Mouse (Mus musculus) MEL (cell line): ENCODE data around the gene Sh3pxd2b. TPM values are rescaled to one million over a fixed set of nuclear protein-coding genes. Genes with fewer than 3 reads are reported as not detected.

Source experiments
- DNase-seq: peaks from one replicate; pipeline ENCODE4 v3.0.0; 2011; ENCODE audit warnings: low read depth, low spot score
- H3K27ac ChIP-seq: 2 replicates; pipeline ENCODE4 v1.5.1; 2012; ENCODE audit warnings: low read depth, mild to moderate bottlenecking, control low read depth, low read length, moderate library complexity; ENCODE audit not compliant: control insufficient read depth
- H3K27me3 ChIP-seq, 2 experiments: fragments of 150-350 bp in 1 of 2; sonication (generic) in 1 of 2; 2 replicates each; pipeline ENCODE4 v1.6.1; 2012; ENCODE audit warnings: low read length in 2 of 2, mild to moderate bottlenecking in 2 of 2, improper control_type of control experiment in 1 of 2, moderate library complexity in 1 of 2; ENCODE audit not compliant: insufficient read depth in 2 of 2, control insufficient read depth in 1 of 2
- H3K36me3 ChIP-seq, 2 experiments: 2 replicates each; pipeline ENCODE4 v1.6.1; 2012 to 2014; ENCODE audit warnings: low read length in 2 of 2, improper control_type of control experiment in 1 of 2, inconsistent platforms in 1 of 2, mild to moderate bottlenecking in 1 of 2; ENCODE audit not compliant: insufficient read depth in 2 of 2, control insufficient read depth in 1 of 2
- H3K4me1 ChIP-seq, 2 experiments: fragments of 150-350 bp in 1 of 2; sonication (generic) in 1 of 2; 2 replicates each; pipeline ENCODE4 v1.6.1; 2012; ENCODE audit warnings: low read length in 2 of 2, improper control_type of control experiment in 1 of 2, mild to moderate bottlenecking in 1 of 2; ENCODE audit not compliant: insufficient read depth in 2 of 2, control insufficient read depth in 1 of 2
- H3K4me3 ChIP-seq, 2 experiments: fragments of 150-350 bp in 1 of 2; sonication (generic) in 1 of 2; 2 replicates each; pipeline ENCODE4 v1.5.1; 2012; ENCODE audit warnings: low read depth in 2 of 2, low read length in 2 of 2, mild to moderate bottlenecking in 2 of 2, moderate library complexity in 2 of 2, control low read depth in 1 of 2, improper control_type of control experiment in 1 of 2; ENCODE audit not compliant: control insufficient read depth in 1 of 2, insufficient read depth in 1 of 2
- H3K79me2 ChIP-seq: 2 replicates; pipeline ENCODE4 v1.6.1; 2012; ENCODE audit warnings: mild to moderate bottlenecking, low read length, moderate library complexity; ENCODE audit not compliant: control insufficient read depth, poor library complexity, insufficient read depth
- H3K9ac ChIP-seq: 2 replicates; pipeline ENCODE4 v1.6.1; 2012; ENCODE audit warnings: low read depth, mild to moderate bottlenecking, control low read depth, low read length, moderate library complexity; ENCODE audit not compliant: control insufficient read depth, poor library complexity, severe bottlenecking
- H3K9me3 ChIP-seq: fragments of 150-350 bp; sonication (generic); replicated peaks from 2 replicates; pipeline ENCODE4 v1.6.1; 2012; ENCODE audit warnings: mild to moderate bottlenecking, low read length, improper control_type of control experiment, moderate library complexity; ENCODE audit not compliant: insufficient read depth
- BHLHE40 ChIP-seq: IDR thresholded peaks from 2 replicates; pipeline ENCODE4 v1.6.1; 2012; ENCODE audit warnings: low read depth, mild to moderate bottlenecking, inconsistent platforms, low read length, improper control_type of control experiment, borderline replicate concordance
- E2F4 ChIP-seq: IDR thresholded peaks from 2 replicates; pipeline ENCODE4 v1.6.1; 2011; ENCODE audit warnings: low read depth, low read length, improper control_type of control experiment, borderline replicate concordance
- ELF1 ChIP-seq: IDR thresholded peaks from 2 replicates; pipeline ENCODE4 v1.6.1; 2014; ENCODE audit warnings: low read depth, mild to moderate bottlenecking, inconsistent platforms, low read length, improper control_type of control experiment, moderate library complexity
- ETS1 ChIP-seq: IDR thresholded peaks from 2 replicates; pipeline ENCODE4 v1.6.1; 2012; ENCODE audit warnings: low read depth, mild to moderate bottlenecking, inconsistent platforms, low read length, improper control_type of control experiment, moderate library complexity
- HCFC1 ChIP-seq: IDR thresholded peaks from 2 replicates; pipeline ENCODE4 v1.6.1; 2012; ENCODE audit warnings: low read depth, mild to moderate bottlenecking, inconsistent platforms, low read length, improper control_type of control experiment, moderate library complexity
- JUND ChIP-seq: IDR thresholded peaks from 2 replicates; pipeline ENCODE4 v1.6.1; 2011; ENCODE audit warnings: low read depth, mild to moderate bottlenecking, improper control_type of control experiment, low read length
- MAZ ChIP-seq: IDR thresholded peaks from 2 replicates; pipeline ENCODE4 v1.6.1; 2012; ENCODE audit warnings: low read depth, mild to moderate bottlenecking, inconsistent platforms, low read length, improper control_type of control experiment
- MEF2A ChIP-seq: IDR thresholded peaks from 2 replicates; pipeline ENCODE4 v1.6.1; 2014; ENCODE audit warnings: low read depth, mild to moderate bottlenecking, inconsistent platforms, low read length, improper control_type of control experiment; ENCODE audit not compliant: poor library complexity, insufficient replicate concordance, severe bottlenecking; ENCODE audit errors: extremely low read depth
- MYB ChIP-seq: IDR thresholded peaks from 2 replicates; pipeline ENCODE4 v1.6.1; 2011; ENCODE audit warnings: mild to moderate bottlenecking, low read depth, low read length, improper control_type of control experiment
- POLR2AphosphoS5 ChIP-seq: IDR thresholded peaks from 2 replicates; pipeline ENCODE4 v1.6.1; 2012; ENCODE audit warnings: low read depth, borderline replicate concordance, mild to moderate bottlenecking, inconsistent platforms, low read length, moderate library complexity, mixed read lengths
- RAD21 ChIP-seq: IDR thresholded peaks from 2 replicates; pipeline ENCODE4 v1.6.1; 2011; ENCODE audit warnings: mild to moderate bottlenecking, low read depth, low read length, improper control_type of control experiment
- TAL1 ChIP-seq: IDR thresholded peaks from 2 replicates; pipeline ENCODE4 v1.6.1; 2012; ENCODE audit warnings: mild to moderate bottlenecking, inconsistent platforms, low read length, moderate library complexity, mixed read lengths
- TBP ChIP-seq: IDR thresholded peaks from 2 replicates; pipeline ENCODE4 v1.8.0; 2011; ENCODE audit warnings: low read depth, low read length, improper control_type of control experiment
- UBTF ChIP-seq: IDR thresholded peaks from 2 replicates; pipeline ENCODE4 v1.6.1; 2012; ENCODE audit warnings: low read depth, mild to moderate bottlenecking, inconsistent platforms, low read length, improper control_type of control experiment, moderate library complexity, borderline replicate concordance; ENCODE audit not compliant: insufficient read depth
- USF1 ChIP-seq: IDR thresholded peaks from 2 replicates; pipeline ENCODE4 v1.6.1; 2014; ENCODE audit warnings: low read depth, mild to moderate bottlenecking, inconsistent platforms, low read length, improper control_type of control experiment, moderate library complexity
- ZKSCAN1 ChIP-seq: IDR thresholded peaks from 2 replicates; pipeline ENCODE4 v1.6.1; 2012; ENCODE audit warnings: low read depth, mild to moderate bottlenecking, inconsistent platforms, low read length, improper control_type of control experiment, moderate library complexity
- polyA plus RNA-seq, 2 experiments: library from polyadenylated mRNA; stranded (reverse) in 1 of 2; unstranded in 1 of 2; fragments of >175 nt in 1 of 2; fragments of >200 nt in 1 of 2; gene quantifications; 2 replicates each; pipeline versions ENCODE4 v1.2.1 to v1.2.4; 2012; ENCODE audit warnings: low replicate concordance in 2 of 2, low read depth in 1 of 2; ENCODE audit not compliant: insufficient read length in 2 of 2, insufficient read depth in 1 of 2, missing spikeins in 1 of 2
- total RNA-seq: library from RNA; depleted of rRNA; stranded (reverse); fragments of 300-350 nt; gene quantifications from 2 replicates; pipeline ENCODE4 v1.2.3, GENCODE M21; 2012

Gene Sh3pxd2b
- total and polyA plus RNA-seq, 3 experiments: 9.6 to 17.0 TPM; not detected in 1

DNA sequence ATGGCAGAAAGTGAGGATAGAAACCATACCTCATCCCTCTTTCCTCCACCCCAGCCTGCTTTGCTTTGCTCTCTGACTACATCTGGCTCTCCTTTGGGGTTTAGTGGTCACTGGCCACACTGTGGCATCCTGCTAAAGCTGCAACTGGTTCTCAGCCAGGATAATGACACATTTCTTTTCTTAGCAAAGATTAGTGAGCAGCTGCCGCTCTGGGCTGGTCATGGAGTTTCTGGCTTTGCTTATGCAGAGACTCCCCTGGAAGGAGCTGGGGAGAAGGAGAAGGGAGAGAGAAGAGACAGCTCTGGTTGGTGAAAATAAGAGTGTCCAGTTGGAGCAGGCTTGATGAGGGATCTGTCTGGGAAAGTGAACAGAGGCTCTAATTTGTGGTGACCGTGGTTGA is 50.8 kb downstream of the Sh3pxd2b start:
- H3K9me3 ChIP-seq: no peaks in the 10 kb centered on the region
- no peak overlapping the region for H3K4me3 ChIP-seq
- peaks cover 0 to 2% of the 10 kb centered on the region in 2 experiments; a peak in 2 of 4 replicates for H3K36me3 ChIP-seq
- H3K79me2 ChIP-seq: no peaks in the 10 kb centered on the region
- no peak for DNase-seq
- TF ChIP-seq JUND (no peak), BHLHE40 (no peak), TAL1 (no peak), HCFC1 (no peak)
- no peak overlapping the region for H3K9ac ChIP-seq
- H3K27me3 ChIP-seq: no peaks in the 10 kb centered on the region
- H3K4me1 ChIP-seq: no peaks in the 10 kb centered on the region
- no peak overlapping the region for H3K27ac ChIP-seq

DNA sequence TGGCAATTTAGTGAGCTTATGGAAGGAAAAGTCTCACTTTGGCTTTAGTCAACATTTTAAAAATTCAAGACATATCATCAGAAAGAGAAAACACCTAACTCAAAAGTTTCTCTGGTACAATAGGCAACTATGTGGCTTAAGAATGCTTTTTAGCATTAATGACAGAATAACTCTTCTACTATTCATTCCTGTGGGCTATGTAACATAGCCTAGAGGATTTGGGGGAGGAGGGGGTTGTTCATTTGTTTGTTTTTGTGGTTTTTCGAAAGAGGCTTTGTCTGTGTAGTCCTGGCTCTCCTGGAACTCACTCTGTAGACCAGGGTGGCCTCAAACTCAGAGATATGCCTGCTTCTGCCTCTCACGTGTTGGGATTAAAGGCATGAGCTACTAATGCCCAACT is 51.6 kb downstream of the Sh3pxd2b start:
- no peak overlapping the region for H3K9ac ChIP-seq
- no peak overlapping the region for H3K4me3 ChIP-seq
- no peaks in the 10 kb centered on the region for H3K79me2 ChIP-seq
- no peak for DNase-seq
- TF ChIP-seq TBP: no peak
- no peak for TF ChIP-seq USF1
- no peak for TF ChIP-seq MYB
- TF ChIP-seq RAD21: no peak
- TF ChIP-seq POLR2AphosphoS5: no peak
- TF ChIP-seq MAZ: no peak
- no peak overlapping the region for H3K27ac ChIP-seq
- H3K27me3 ChIP-seq: no peaks in the 10 kb centered on the region
- no peaks in the 10 kb centered on the region for H3K4me1 ChIP-seq
- peaks cover 0 to 2% of the 10 kb centered on the region in 2 experiments; a peak in 2 of 4 replicates for H3K36me3 ChIP-seq
- H3K9me3 ChIP-seq: no peaks in the 10 kb centered on the region

DNA sequence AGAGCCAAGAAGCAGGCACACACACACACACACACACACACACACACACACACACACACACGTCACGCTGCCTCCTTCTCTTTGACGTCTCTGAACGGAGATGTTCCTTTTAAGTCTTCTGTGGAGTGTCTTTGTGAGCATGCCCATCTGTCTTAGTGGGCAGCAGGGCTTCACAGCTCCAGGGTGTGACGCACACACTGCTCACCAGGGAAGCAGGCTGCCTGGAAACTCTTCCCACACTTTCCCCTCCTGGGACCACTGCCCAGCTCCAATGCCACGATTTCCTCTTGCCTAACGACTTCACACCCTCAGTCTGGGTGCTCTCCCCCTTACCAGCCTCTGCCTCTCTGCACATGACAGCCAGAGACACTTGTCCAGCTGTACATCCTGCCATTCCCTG is 55.1 kb downstream of the Sh3pxd2b start:
- Histone ChIP-seq H3K27ac (no peak overlapping the region), H3K9me3 (no peaks in the 10 kb centered on the region), H3K4me1 (no peaks in the 10 kb centered on the region), H3K27me3 (no peaks in the 10 kb centered on the region), H3K4me3 (no peak overlapping the region), H3K36me3 (no peaks in the 10 kb centered on the region; a peak in 2 of 4 replicates), H3K79me2 (no peaks in the 10 kb centered on the region), H3K9ac (no peak overlapping the region)
- TF ChIP-seq ELF1 (no peak), POLR2AphosphoS5 (no peak), E2F4 (no peak), MAZ (no peak), ZKSCAN1 (no peak), ETS1 (no peak), MEF2A (no peak), UBTF (no peak)
- no peak for DNase-seq
